Mouse (Mus musculus) forebrain, embryonic 14.5 days (tissue): ENCODE data around the gene 6030445D17Rik. TPM values are rescaled to one million over a fixed set of nuclear protein-coding genes. Genes with fewer than 3 reads are reported as not detected.
A peak's percentile ranks its signal among the peaks of the same experiment; 100 is the strongest.

Experiments
- ATAC-seq: fragments of 200-750 bp; cut with Nextera tagmentation; 2 replicates; pipeline ENCODE4 v1.8.0; 2017; ENCODE audit warnings: mild to moderate bottlenecking, moderate library complexity
- DNase-seq: peaks from one replicate; pipeline ENCODE4 v3.0.0-alpha.2; 2015; ENCODE audit warnings: low spot score
- H3K27ac ChIP-seq: fragments of 300-500 bp; sonication (generic); 2 replicates; pipeline ENCODE4 v1.5.1; 2014; ENCODE audit warnings: low read depth, mild to moderate bottlenecking, control low read depth, low read length, moderate library complexity
- H3K27me3 ChIP-seq: fragments of 300-500 bp; sonication (generic); replicated peaks from 2 replicates; pipeline ENCODE4 v1.6.1; 2014; ENCODE audit warnings: low read length, control low read depth, mixed read lengths; ENCODE audit not compliant: control insufficient read depth, insufficient read depth
- H3K36me3 ChIP-seq: fragments of 300-500 bp; sonication (generic); 2 replicates; pipeline ENCODE4 v1.6.1; 2014; ENCODE audit warnings: low read length, control low read depth; ENCODE audit not compliant: control insufficient read depth, insufficient read depth
- H3K4me1 ChIP-seq: fragments of 300-500 bp; sonication (generic); 2 replicates; pipeline ENCODE4 v1.6.1; 2014; ENCODE audit warnings: antibody characterized with exemption, low read length, control low read depth; ENCODE audit not compliant: control insufficient read depth, insufficient read depth
- H3K4me2 ChIP-seq: fragments of 300-500 bp; sonication (generic); 2 replicates; pipeline ENCODE4 v1.6.1; 2014; ENCODE audit warnings: mild to moderate bottlenecking, control low read depth, low read length
- H3K4me3 ChIP-seq: fragments of 300-500 bp; sonication (generic); 2 replicates; pipeline ENCODE4 v1.5.1; 2014; ENCODE audit warnings: low read depth, low read length, control low read depth
- H3K9ac ChIP-seq: fragments of 300-500 bp; sonication (generic); 2 replicates; pipeline ENCODE4 v1.6.1; 2014; ENCODE audit warnings: mild to moderate bottlenecking, low read length, control low read depth, moderate library complexity
- H3K9me3 ChIP-seq: fragments of 300-500 bp; sonication (generic); replicated peaks from 2 replicates; pipeline ENCODE4 v1.6.1; 2016; ENCODE audit warnings: low read length, control low read depth, mixed read lengths; ENCODE audit not compliant: control insufficient read depth
- WGBS: fragments of 180-500 bp; shearing (Covaris S2); extraction: QIAGEN DNeasy Blood & Tissue Kit; methylation state at CpG from one replicate; pipeline ENCODE4 v1.1.7; 2014; 5-methylcytosine and 5-hydroxymethylcytosine counted together
- polyA plus RNA-seq: library from polyadenylated mRNA; unstranded; fragments of >200 nt; fragmentation: Nextera tagmentation; extraction: Ambion mirVana; gene quantifications from 2 replicates; pipeline ENCODE4 v1.2.1, GENCODE M21; 2014

The 6030445D17Rik gene
- polyA plus RNA-seq, 1 experiment from 2014 or later = not detected

DNA sequence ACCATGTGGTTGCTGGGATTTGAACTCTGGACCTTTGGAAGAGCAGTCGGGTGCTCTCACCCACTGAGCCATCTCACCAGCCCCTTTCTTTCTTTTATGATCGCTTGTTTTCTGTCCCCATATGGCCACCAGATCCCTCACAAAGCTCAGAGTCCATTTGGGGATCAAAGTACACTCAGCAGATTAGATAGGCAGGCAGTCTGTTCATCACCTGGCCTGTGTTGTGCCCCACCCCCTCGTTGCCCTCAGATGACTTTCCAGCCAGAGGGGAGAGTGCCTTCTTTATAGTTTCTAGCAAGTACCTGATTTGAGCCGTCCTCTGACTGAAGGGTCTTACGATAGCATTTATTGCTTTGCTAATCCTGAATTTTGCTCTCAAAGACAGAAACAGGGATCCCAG lies 9.3 kb upstream of the 6030445D17Rik start:
- ATAC-seq (no peak), DNase-seq (no peak)
- no peak overlapping the region for H3K4me3 ChIP-seq
- no peaks in the 10 kb centered on the region for H3K9me3 ChIP-seq
- 74% methylated on average over 5 of the region's 5 CpGs for WGBS
- no peaks in the 10 kb centered on the region for H3K27me3 ChIP-seq
- H3K9ac ChIP-seq = no peak overlapping the region
- peaks cover 3% of the 10 kb centered on the region; the same call in 1 of the 2 replicates for H3K4me1 ChIP-seq
- H3K27ac ChIP-seq = no peak overlapping the region
- no peak overlapping the region for H3K4me2 ChIP-seq
- H3K36me3 ChIP-seq = no peaks in the 10 kb centered on the region

DNA sequence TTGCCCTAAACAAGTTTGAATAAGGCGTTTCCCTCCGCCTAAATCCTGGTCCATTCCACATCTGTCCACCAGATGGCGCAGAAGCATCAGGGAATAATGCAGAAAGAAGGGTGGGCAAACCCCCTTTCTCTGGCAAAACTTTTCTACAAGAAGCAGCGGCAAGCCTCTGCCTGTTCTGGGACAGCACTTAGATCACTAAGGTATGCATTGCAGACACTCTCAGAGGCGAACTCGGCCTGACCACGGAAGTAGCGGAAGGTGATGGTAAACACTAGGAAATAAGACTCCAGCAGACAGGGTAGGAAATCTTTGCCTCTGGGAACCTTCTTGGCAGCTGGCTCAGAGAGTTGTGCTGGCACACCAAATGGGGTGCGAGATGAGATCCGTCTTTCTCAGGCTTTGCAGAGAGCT lies 7.2 kb upstream of the 6030445D17Rik start:
- no peak overlapping the region for H3K4me3 ChIP-seq
- no peak overlapping the region for H3K27ac ChIP-seq
- 10% methylated on average over 10 of the region's 10 CpGs for WGBS
- H3K9ac ChIP-seq = no peak overlapping the region
- H3K27me3 ChIP-seq = no peaks in the 10 kb centered on the region
- H3K4me1 ChIP-seq = peaks cover 3% of the 10 kb centered on the region; the same call in 1 of the 2 replicates
- ATAC-seq = no peak
- 0 out of 2 replicates have a peak overlapping the region, but pooled peaks have one; percentile 2 for H3K4me2 ChIP-seq
- H3K36me3 ChIP-seq = no peaks in the 10 kb centered on the region
- DNase-seq = peak; percentile 89
- no peaks in the 10 kb centered on the region for H3K9me3 ChIP-seq

DNA sequence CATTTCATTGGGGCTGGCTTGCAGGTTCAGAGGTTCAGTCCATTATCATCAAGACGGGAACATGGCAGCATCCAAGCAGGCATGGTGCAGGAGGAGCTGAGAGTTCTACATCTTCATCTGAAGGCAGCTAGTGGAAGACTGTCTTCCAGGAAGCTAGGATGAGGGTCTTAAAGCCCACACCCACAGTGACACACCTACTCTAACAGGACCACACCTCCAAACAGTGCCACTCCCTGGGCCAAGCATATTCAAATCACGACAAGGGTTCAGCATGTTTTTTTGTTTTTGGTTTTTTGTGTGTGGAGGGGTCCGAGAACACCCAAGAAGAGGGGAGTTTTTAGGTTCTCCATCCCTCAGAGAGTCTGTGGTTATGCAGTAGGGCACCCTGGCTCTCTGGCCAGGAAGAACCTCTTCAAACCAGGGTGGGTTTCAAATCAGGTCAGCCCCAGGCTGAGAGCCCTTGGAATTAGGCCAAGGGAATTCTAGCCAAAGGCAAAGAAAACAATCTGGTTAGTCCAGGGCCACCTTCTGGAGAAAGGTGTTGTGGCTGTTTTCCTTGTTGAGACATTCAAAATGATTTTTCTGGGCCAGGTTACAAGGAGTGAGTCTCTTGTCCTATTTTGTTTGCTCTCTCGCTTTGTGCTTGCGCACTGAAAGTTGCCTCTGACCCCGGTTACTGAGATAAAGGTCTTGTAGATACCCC lies 5.4 kb upstream of the 6030445D17Rik start:
- Histone ChIP-seq H3K36me3 (no peaks in the 10 kb centered on the region), H3K4me3 (no peak overlapping the region), H3K4me1 (peaks cover 3% of the 10 kb centered on the region), H3K9ac (no peak overlapping the region), H3K4me2 (no peak overlapping the region), H3K27me3 (peaks cover 5% of the 10 kb centered on the region; the same call in 1 of the 2 replicates), H3K9me3 (no peaks in the 10 kb centered on the region), H3K27ac (no peak overlapping the region)
- DNase-seq (no peak), ATAC-seq (no peak)
- 92% methylated on average over 6 of the region's 6 CpGs for WGBS

DNA sequence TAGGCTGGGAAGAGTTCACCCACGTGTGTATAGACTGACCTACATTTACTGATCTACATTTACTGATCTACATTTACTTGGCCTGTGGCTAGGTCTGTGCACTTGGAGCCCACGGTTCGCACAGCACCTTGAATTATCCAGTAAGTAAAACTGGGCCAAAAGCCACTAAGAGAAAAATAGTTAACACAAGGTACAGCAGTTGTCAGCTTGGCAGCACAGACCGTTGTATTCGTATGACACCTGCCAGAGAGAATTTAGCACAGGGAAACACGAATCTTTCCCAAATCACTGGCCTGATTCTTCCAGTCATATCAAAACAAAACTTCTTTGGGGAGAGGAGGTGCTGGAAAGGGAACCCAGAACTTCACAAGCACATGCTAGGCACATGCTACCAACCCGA lies 3.8 kb upstream of the 6030445D17Rik start:
- H3K27ac ChIP-seq = no peak overlapping the region

DNA sequence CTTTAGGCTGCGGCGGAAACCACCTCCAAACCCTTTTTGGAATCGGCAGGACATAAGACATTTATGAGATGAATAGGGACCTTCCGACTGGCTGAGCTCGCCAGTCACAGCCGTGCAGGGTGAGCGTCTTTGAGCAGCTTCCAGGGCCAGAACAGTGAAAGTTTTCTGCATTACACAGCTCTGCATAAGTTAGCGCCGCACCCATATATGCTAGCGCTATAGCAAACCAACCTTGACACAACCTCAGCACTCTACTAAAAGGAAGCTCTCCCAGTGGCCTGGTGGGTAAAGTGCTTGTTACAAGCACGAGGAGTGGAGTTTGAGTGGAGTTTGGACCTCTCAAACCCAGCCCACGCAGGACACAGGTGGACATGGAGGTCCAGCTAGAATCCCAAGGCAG lies 2.8 kb upstream of the 6030445D17Rik start:
- Histone ChIP-seq H3K4me2 (no peak overlapping the region), H3K9me3 (no peaks in the 10 kb centered on the region), H3K27me3 (peaks cover 20% of the 10 kb centered on the region; the same call in 1 of the 2 replicates), H3K9ac (no peak overlapping the region), H3K4me1 (peaks cover 10% of the 10 kb centered on the region), H3K4me3 (no peak overlapping the region), H3K36me3 (no peaks in the 10 kb centered on the region), H3K27ac (no peak overlapping the region)
- ATAC-seq = no peak
- WGBS = 58% methylated on average over 12 of the region's 12 CpGs
- DNase-seq = no peak

More for the DNA sequence above, 3.8 kb upstream of the 6030445D17Rik start:
- Histone ChIP-seq H3K4me1 (peaks cover 10% of the 10 kb centered on the region), H3K9me3 (no peaks in the 10 kb centered on the region), H3K27me3 (peaks cover 13% of the 10 kb centered on the region; the same call in 1 of the 2 replicates), H3K4me3 (no peak overlapping the region), H3K9ac (no peak overlapping the region), H3K36me3 (no peaks in the 10 kb centered on the region), H3K4me2 (no peak overlapping the region)
- 77% methylated on average over 7 of the region's 7 CpGs for WGBS
- DNase-seq (no peak), ATAC-seq (no peak)

DNA sequence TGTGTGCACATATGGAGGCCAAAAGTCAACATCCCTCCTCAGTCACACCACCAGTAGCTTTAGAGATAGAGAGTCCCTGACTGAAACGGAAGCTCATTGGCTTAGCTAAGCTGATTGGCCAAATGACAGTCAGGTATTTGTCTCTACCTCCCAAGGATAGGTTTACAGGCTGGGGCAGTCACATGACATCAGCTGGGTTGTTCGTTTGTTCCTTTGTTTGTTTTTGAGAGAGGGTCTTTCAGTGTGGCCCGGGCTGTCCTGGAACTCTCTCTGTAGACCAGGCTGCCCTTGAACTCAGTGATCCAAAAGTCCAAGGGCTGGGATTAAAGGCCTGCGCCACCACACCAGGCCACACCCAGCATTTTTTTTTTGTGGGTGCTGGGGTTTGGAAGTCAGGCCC lies 844 bp upstream of the 6030445D17Rik start:
- Histone ChIP-seq H3K4me3 (no peak overlapping the region), H3K27ac (no peak overlapping the region), H3K36me3 (no peaks in the 10 kb centered on the region), H3K4me2 (no peak overlapping the region), H3K9me3 (no peaks in the 10 kb centered on the region), H3K27me3 (peaks cover 20% of the 10 kb centered on the region; the same call in 1 of the 2 replicates), H3K4me1 (peaks cover 7% of the 10 kb centered on the region; the same call in 1 of the 2 replicates), H3K9ac (no peak overlapping the region)
- DNase-seq = no peak
- WGBS = 37% methylated on average over 4 of the region's 4 CpGs
- no peak for ATAC-seq

DNA sequence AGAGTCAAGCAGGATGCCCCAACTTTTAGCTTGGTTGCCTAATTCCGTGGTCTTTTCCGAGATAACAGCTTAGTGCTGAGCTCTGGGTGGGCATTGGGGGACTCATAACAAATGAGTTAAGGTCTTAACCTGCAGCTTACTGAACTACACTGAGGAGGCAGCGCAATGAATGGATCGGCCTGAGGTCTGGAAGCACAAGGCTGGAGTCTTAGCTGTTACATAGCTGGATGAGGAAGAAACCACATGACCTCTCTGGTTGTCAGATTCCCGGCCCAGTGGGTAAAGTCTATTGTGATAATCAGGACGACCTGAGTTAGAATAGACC lies 327 bp upstream of the 6030445D17Rik start:
- Histone ChIP-seq H3K9me3 (no peaks in the 10 kb centered on the region), H3K9ac (peak overlapping the region; percentile 72), H3K36me3 (no peaks in the 10 kb centered on the region), H3K4me1 (peaks cover 7% of the 10 kb centered on the region; the same call in 1 of the 2 replicates), H3K27ac (peak overlapping the region; percentile 27; the same call in 1 of the 2 replicates), H3K4me3 (peak overlapping the region; percentile 64), H3K4me2 (peak overlapping the region; percentile 98), H3K27me3 (peaks cover 20% of the 10 kb centered on the region; the same call in 1 of the 2 replicates)
- 12% methylated on average over 6 of the region's 6 CpGs for WGBS
- ATAC-seq = no peak
- no peak for DNase-seq

DNA sequence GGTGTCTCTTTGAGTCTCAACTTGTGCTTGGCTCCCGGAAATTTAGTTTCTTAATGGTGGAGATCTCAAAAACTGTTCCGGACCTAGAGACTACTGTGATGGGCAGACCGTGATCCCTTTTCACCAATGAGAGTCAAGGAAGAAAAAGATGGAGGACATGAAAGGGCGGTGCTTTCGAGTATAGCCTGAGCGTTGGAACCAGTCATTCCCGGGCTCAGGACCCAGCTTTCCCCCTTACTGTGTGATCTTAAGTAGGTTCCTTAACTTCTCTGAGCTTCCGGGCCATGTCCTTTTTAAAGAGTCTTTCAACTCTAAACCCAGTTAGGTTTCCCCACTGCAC lies 759 bp downstream of the 6030445D17Rik start:
- Histone ChIP-seq H3K9ac (peak overlapping the region; percentile 72), H3K9me3 (no peaks in the 10 kb centered on the region), H3K4me1 (peaks cover 7% of the 10 kb centered on the region; the same call in 1 of the 2 replicates), H3K27me3 (peaks cover 20% of the 10 kb centered on the region; the same call in 1 of the 2 replicates), H3K4me3 (peak overlapping the region; percentile 64), H3K27ac (no peak overlapping the region), H3K36me3 (no peaks in the 10 kb centered on the region), H3K4me2 (peak overlapping the region; percentile 98)
- ATAC-seq (peak; percentile 75), DNase-seq (peak; percentile 58)
- WGBS = 1% methylated on average over 8 of the region's 8 CpGs

DNA sequence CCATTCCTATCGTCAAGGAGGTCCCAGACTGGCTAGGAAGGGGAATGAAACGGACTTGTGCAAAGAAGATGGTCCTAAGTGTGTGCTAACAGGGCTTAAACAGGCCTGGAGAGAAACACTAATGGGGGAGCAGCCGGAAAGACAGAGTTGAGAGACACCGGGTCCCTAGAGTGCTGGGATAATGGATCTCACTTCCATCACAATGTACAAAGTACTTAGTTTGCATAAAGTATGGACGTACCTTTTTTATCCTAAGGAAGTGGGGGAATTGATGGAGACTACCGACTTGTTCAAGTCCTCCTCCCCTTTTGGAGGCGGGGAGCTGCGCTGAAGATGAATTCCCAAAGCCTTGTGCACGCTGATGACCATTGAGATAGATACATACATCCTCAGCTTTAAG lies 1.4 kb downstream of the 6030445D17Rik start:
- Histone ChIP-seq H3K27me3 (peaks cover 20% of the 10 kb centered on the region; the same call in 1 of the 2 replicates), H3K9ac (no peak overlapping the region), H3K4me3 (no peak overlapping the region), H3K9me3 (no peaks in the 10 kb centered on the region), H3K4me1 (peaks cover 7% of the 10 kb centered on the region; the same call in 1 of the 2 replicates), H3K4me2 (peak overlapping the region; percentile 98), H3K36me3 (no peaks in the 10 kb centered on the region), H3K27ac (no peak overlapping the region)
- 16% methylated on average over 9 of the region's 9 CpGs for whole genome bisulfite sequencing
- ATAC-seq (no peak), DNase-seq (no peak)
